Mouse (Mus musculus) brain, embryonic 14.5 days (tissue): Measurements from ENCODE around the gene Cd63.

Experiments
- CTCF ChIP-seq: fragments of 200-500 bp; IDR thresholded peaks from 2 replicates; pipeline ENCODE4 v1.5.1; 2012; ENCODE audit warnings: inconsistent platforms, mild to moderate bottlenecking, moderate library complexity, borderline replicate concordance; ENCODE audit not compliant: insufficient read depth, insufficient read length; ENCODE audit errors: extremely low read depth
- POLR2A ChIP-seq: fragments of 200-500 bp; IDR thresholded peaks from 2 replicates; pipeline ENCODE4 v1.6.1; 2012; ENCODE audit warnings: mild to moderate bottlenecking, inconsistent platforms, borderline replicate concordance; ENCODE audit not compliant: poor library complexity, insufficient read depth, insufficient read length, severe bottlenecking; ENCODE audit errors: extremely low read depth

DNA sequence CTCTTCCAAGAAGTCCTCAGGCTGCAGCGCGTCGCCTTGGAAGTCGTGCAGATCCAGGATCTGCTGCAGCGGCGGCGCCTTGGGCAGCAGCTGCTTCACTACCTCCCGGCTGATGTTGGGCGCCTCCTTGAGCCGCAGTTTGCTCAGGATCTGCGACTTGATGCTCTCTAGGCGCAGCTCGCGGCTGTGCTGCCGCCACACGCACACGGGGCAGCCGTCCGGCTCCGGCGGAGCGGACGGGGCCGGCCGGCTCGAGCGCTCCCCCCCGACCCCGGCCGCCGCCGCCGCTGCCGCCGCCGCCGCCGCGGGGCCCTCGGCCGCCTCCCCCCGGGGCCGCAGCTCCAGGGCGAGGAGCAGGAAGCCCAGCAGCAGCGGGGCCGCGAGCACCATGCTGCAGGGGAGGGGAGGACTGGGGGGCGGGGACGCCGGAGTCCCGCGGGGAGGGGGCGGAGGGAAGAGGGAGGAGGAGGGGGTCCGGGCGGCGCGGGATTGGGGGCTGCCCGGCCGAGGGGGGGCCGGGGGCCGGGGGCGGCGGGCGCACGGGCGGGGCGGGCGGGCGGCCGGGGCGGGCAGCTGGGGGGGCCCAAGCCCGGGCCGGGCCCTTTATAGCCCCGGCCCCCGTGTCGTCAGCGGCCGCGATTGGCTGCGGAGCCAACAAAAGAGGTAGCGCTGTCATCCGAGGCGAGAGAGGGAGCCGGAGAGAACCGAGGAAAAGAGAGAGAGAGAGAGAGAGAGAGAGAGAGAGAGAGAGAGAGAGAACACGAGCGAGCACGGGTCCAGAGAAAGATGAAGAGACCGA lies 9.3 kb upstream of the Cd63 start, which contains the start of gene Gdf11:
- TF ChIP-seq POLR2A (peak; percentile 37; the same call in 1 of the 2 replicates), CTCF (no peak)
